Mouse (Mus musculus) lung, adult 2 months (tissue): ENCODE measurements around the gene Gm9040.
"Not testable (repeated sequence)": the region's sequence is repeated elsewhere in the genome, so short reads cannot be mapped to it uniquely, and the experiment has no call there.

Experiments used
- CTCF ChIP-seq: fragments of 200-500 bp; IDR thresholded peaks from 2 replicates; pipeline ENCODE4 v1.5.1; 2011; ENCODE audit warnings: mild to moderate bottlenecking, low read length, control low read depth; ENCODE audit not compliant: insufficient read depth
- POLR2A ChIP-seq: fragments of 200-500 bp; IDR thresholded peaks from 2 replicates; pipeline ENCODE4 v1.6.1; 2011; ENCODE audit warnings: low read depth, mild to moderate bottlenecking, control low read depth, low read length, borderline replicate concordance; ENCODE audit errors: extremely low read depth

DNA sequence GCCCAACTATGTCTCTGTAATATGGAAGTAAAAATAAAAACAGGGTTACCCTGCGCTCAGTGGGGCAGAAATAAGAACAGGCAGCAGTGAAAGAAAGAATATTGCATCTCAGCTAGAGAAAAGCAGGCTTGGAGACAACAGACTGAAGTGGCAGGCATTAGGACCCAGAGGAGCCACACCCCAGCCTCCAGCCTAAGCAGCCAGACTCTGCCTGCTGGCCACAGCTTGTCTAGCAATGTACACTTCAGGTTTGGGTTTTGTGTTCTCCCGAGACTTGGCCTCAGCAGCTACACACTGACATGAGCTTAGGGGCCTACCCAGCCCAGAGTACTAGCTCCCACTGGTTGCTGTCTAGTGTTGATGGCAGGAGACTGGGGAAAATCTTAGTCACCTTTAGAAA lies 24.6 kb downstream of the Gm9040 start:
- not testable (repeated sequence) for TF ChIP-seq CTCF, POLR2A
